Mouse (Mus musculus) liver, postnatal 0 days (tissue): ENCODE measurements around the gene Itgad.

Experiments
- CTCF ChIP-seq: sonication (generic); IDR thresholded peaks from 2 replicates; pipeline ENCODE4 v1.5.1; 2016; ENCODE audit warnings: antibody characterized with exemption, low read depth
- EP300 ChIP-seq: IDR thresholded peaks from 2 replicates; pipeline ENCODE4 v1.6.1; 2016; ENCODE audit warnings: antibody characterized with exemption, low read depth, mild to moderate bottlenecking

DNA sequence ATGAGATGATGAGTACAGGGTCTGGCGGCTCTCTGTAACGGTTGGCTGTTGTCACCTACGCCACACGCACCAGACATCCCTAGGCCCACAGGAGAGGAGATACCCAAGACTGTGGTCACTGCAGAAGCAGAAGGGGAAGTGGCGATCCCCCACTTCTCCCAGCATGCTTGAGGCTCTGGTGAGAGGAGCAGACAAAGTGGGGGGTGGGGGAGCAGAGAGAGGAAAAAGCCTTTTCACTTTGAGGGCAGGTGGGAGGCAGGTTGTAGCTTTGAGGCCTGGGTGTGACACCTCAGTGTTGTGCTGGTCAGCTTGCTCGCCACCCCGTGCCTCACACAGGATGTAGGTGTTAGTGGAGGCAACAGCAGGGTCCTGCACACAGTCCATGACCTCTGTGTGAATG, 25.9 kb downstream of the Itgad start:
- TF ChIP-seq CTCF (no peak), EP300 (no peak)
